Mouse (Mus musculus): ENCODE results near the gene Ppp1r18. TPM values are rescaled to one million over a fixed set of nuclear protein-coding genes. Genes with fewer than 3 reads are reported as not detected.
A peak's percentile ranks its signal among the peaks of the same experiment; 100 is the strongest.

Ppp1r18 gene
- polyA plus RNA-seq (2012; fragmentation: generic; extraction: Trizol): 46.2 TPM

DNA sequence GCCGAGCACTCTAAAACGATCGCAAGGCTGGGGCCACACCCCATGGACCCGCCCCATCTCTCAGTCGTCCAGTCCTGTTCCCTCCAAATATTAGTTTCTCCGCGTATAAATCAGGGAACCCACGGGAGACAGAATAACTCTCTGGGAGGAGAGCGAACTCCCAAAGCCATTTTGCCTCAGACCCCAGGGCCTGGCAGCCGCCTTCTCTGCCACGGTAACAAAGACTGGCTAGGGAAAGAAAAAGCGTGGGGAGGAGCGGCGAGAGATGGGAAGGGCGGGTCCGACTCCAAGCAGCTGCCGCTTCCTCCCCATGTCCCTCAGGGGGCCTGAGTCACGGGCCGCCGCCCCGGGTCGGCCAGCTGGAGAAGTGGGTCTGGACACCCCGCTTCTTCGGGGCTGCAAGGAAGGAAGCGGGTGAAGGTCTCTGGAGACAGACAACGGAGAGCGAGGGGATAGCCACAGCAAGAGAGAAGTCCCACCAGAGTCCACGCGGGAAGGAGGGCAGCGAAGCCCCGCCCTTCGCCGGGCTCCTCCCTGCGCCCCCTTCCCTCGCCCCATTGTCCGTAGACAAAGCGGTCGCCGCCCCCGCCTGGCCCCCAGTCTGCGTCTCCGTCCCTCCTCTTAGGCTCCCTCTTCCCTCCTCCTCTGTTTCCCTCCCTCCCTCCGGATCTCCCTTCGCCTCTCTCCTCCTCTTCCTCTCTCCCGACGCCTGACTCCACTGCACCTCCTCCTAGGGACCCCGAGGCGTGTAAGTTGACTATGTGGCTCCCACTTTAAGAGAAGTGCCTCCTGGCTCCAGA, at the start of gene Ppp1r18:
Gene Ppp1r18 (plus strand): TSS at position 113 of the 800 bp plus-strand sequence.
- no peak for TF ChIP-seq TCF12 (IDR thresholded peaks at IDR 0.05; ENCODE audit: insufficient read depth, poor library complexity, severe bottlenecking)
- TF ChIP-seq USF1 (IDR thresholded peaks at IDR 0.05; ENCODE audit: low read depth): no peak
- no peak for TF ChIP-seq MAX (IDR thresholded peaks at IDR 0.05; ENCODE audit: low read depth)
- peak in 2 of 3 experiments; percentile 75 to 90 for TF ChIP-seq MYOD1 (IDR thresholded peaks at IDR 0.05; ENCODE audit: control insufficient read depth in 1 of 3, insufficient read length in 2 of 3, low read depth in 2 of 3)
- TF ChIP-seq MYOG (IDR thresholded peaks at IDR 0.05; ENCODE audit: control insufficient read depth in 1 of 3, insufficient read depth in 1 of 3, insufficient read length in 2 of 3, low read depth in 2 of 3): peak; percentile 25 to 93 (median 57)
- TF ChIP-seq TCF3 (IDR thresholded peaks at IDR 0.05; ENCODE audit: insufficient read length, low read depth): peak; percentile 44
- TF ChIP-seq CEBPB (IDR thresholded peaks at IDR 0.05; ENCODE audit: insufficient read depth, poor library complexity, severe bottlenecking): no peak
- TF ChIP-seq POLR2AphosphoS2 (IDR thresholded peaks at IDR 0.05; ENCODE audit: insufficient read length, low read depth): peak; percentile 66
- no peak for TF ChIP-seq E2F4 (IDR thresholded peaks at IDR 0.05; ENCODE audit: insufficient read depth)
- TF ChIP-seq POLR2A (IDR thresholded peaks at IDR 0.05; ENCODE audit: insufficient read length, low read depth): peak; percentile 60
- TF ChIP-seq SRF (IDR thresholded peaks at IDR 0.05; ENCODE audit: control insufficient read depth, insufficient read length, low read depth): no peak
- no peak for TF ChIP-seq REST (IDR thresholded peaks at IDR 0.05; ENCODE audit: insufficient read depth, insufficient read length)
- Histone ChIP-seq H3K36me3 (ENCODE audit: control insufficient read depth, insufficient read depth) (no peaks in the 10 kb centered on the region), H3K4me2 (ENCODE audit: low read depth) (peak within 1 kb of the TSS; percentile 99), H3ac (ENCODE audit: control insufficient read depth, insufficient read length) (peak within 1 kb of the TSS; percentile 64), H3K79me2 (ENCODE audit: control insufficient read depth, insufficient read depth) (peaks cover 42% of the 10 kb centered on the region), H3K4me3 (peak within 1 kb of the TSS; percentile 90), H3K27me3 (ENCODE audit: control insufficient read depth, insufficient read depth, insufficient read length) (no peaks in the 10 kb centered on the region)

DNA sequence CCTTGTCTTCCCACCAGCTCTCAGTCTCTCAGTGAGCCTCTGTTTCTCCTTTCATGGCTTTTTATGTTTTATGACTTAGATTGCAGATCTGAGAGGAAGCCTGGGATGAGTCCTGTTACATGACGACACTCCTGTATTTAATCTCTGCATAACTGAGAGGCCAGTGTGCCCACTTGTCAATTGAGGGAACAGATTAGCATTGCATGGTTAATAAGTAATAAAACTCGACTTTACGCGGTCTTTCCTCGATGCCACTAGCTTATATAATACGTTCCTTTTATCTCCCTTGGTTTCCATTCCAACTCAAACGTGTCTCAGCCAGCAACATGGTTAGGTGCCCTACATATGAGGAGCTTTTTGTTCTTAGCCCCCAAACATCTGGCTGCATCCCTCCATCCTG, 49.6 kb upstream of the Ppp1r18 start:
- Histone ChIP-seq H3ac (ENCODE audit: control insufficient read depth, insufficient read length) (no peak overlapping the region), H3K27me3 (ENCODE audit: control insufficient read depth, insufficient read depth, insufficient read length) (no peaks in the 10 kb centered on the region), H3K79me2 (ENCODE audit: control insufficient read depth, insufficient read depth) (no peaks in the 10 kb centered on the region), H3K4me3 (no peak overlapping the region), H3K4me2 (ENCODE audit: low read depth) (peak overlapping the region; percentile 3), H3K36me3 (ENCODE audit: control insufficient read depth, insufficient read depth) (no peaks in the 10 kb centered on the region)
- TF ChIP-seq E2F4 (IDR thresholded peaks at IDR 0.05; ENCODE audit: insufficient read depth): no peak
- no peak for TF ChIP-seq TCF12 (IDR thresholded peaks at IDR 0.05; ENCODE audit: insufficient read depth, poor library complexity, severe bottlenecking)

DNA sequence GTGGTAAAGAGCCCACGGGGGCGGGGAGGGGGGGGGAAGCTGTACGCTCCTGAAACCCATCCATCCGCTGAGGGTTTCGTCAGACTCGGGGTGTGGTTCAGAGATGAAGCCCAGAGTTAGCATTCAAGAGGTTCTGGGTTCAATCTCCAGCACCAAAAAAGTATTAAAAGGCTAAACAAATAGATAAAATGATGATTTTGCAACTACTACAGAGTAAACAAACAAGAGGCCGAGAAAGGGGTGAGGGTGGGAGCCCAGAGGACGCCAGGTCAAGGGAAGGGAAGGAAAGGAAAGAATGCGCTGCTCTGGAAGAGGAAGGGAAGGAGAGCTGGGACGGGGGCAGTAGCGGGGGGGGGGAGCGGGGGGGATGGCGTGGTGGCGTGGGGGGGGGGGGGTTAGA, 48.7 kb upstream of the Ppp1r18 start:
- TF ChIP-seq E2F4 (IDR thresholded peaks at IDR 0.05; ENCODE audit: insufficient read depth) (no peak), TCF12 (IDR thresholded peaks at IDR 0.05; ENCODE audit: insufficient read depth, poor library complexity, severe bottlenecking) (no peak), SRF (IDR thresholded peaks at IDR 0.05; ENCODE audit: control insufficient read depth, insufficient read length, low read depth) (no peak), REST (IDR thresholded peaks at IDR 0.05; ENCODE audit: insufficient read depth, insufficient read length) (no peak), MYOD1 (IDR thresholded peaks at IDR 0.05; ENCODE audit: control insufficient read depth in 1 of 3, insufficient read length in 2 of 3, low read depth in 2 of 3) (no peak), CEBPB (IDR thresholded peaks at IDR 0.05; ENCODE audit: insufficient read depth, poor library complexity, severe bottlenecking) (no peak), POLR2A (IDR thresholded peaks at IDR 0.05; ENCODE audit: insufficient read length, low read depth) (no peak), TCF3 (IDR thresholded peaks at IDR 0.05; ENCODE audit: insufficient read length, low read depth) (no peak), MAX (IDR thresholded peaks at IDR 0.05; ENCODE audit: low read depth) (no peak), USF1 (IDR thresholded peaks at IDR 0.05; ENCODE audit: low read depth) (no peak), POLR2AphosphoS2 (IDR thresholded peaks at IDR 0.05; ENCODE audit: insufficient read length, low read depth) (no peak), MYOG (IDR thresholded peaks at IDR 0.05; ENCODE audit: control insufficient read depth in 1 of 3, insufficient read depth in 1 of 3, insufficient read length in 2 of 3, low read depth in 2 of 3) (no peak)
- no peak overlapping the region for H3ac ChIP-seq (ENCODE audit: control insufficient read depth, insufficient read length)
- H3K36me3 ChIP-seq (ENCODE audit: control insufficient read depth, insufficient read depth): no peaks in the 10 kb centered on the region
- H3K4me2 ChIP-seq (ENCODE audit: low read depth): no peak overlapping the region
- H3K27me3 ChIP-seq (ENCODE audit: control insufficient read depth, insufficient read depth, insufficient read length): no peaks in the 10 kb centered on the region
- H3K4me3 ChIP-seq: no peak overlapping the region
- H3K79me2 ChIP-seq (ENCODE audit: control insufficient read depth, insufficient read depth): peaks cover 1% of the 10 kb centered on the region

DNA sequence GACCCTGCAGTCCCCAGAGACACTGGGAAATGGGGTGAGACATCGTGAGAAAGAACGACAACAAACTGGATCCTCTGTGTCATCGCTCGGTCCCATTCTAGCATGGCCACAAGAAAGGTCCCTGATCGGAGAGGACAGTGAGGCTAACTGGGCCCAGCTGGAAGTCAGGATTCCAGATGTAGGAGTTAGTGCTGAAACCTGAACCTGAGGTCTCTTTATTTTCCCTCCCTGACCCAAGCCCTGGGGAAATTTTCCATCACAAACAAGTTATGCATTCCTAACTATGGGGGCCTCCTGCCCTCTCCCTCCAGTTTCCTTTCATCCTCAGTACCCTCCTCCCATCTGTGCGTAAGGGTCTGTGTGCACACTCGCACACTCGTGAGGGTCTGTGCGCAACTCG, 48.2 kb upstream of the Ppp1r18 start:
- TF ChIP-seq TCF3 (IDR thresholded peaks at IDR 0.05; ENCODE audit: insufficient read length, low read depth) (no peak), MAX (IDR thresholded peaks at IDR 0.05; ENCODE audit: low read depth) (no peak), E2F4 (IDR thresholded peaks at IDR 0.05; ENCODE audit: insufficient read depth) (no peak), MYOG (IDR thresholded peaks at IDR 0.05; ENCODE audit: control insufficient read depth in 1 of 3, insufficient read depth in 1 of 3, insufficient read length in 2 of 3, low read depth in 2 of 3) (no peak), REST (IDR thresholded peaks at IDR 0.05; ENCODE audit: insufficient read depth, insufficient read length) (no peak), USF1 (IDR thresholded peaks at IDR 0.05; ENCODE audit: low read depth) (no peak), POLR2AphosphoS2 (IDR thresholded peaks at IDR 0.05; ENCODE audit: insufficient read length, low read depth) (no peak), POLR2A (IDR thresholded peaks at IDR 0.05; ENCODE audit: insufficient read length, low read depth) (no peak), SRF (IDR thresholded peaks at IDR 0.05; ENCODE audit: control insufficient read depth, insufficient read length, low read depth) (no peak), TCF12 (IDR thresholded peaks at IDR 0.05; ENCODE audit: insufficient read depth, poor library complexity, severe bottlenecking) (no peak), CEBPB (IDR thresholded peaks at IDR 0.05; ENCODE audit: insufficient read depth, poor library complexity, severe bottlenecking) (no peak)
- H3K4me2 ChIP-seq (ENCODE audit: low read depth): no peak overlapping the region

More for the DNA sequence above, 48.2 kb upstream of the Ppp1r18 start:
- Histone ChIP-seq H3ac (ENCODE audit: control insufficient read depth, insufficient read length) (no peak overlapping the region), H3K79me2 (ENCODE audit: control insufficient read depth, insufficient read depth) (peaks cover 7% of the 10 kb centered on the region), H3K27me3 (ENCODE audit: control insufficient read depth, insufficient read depth, insufficient read length) (no peaks in the 10 kb centered on the region), H3K4me3 (no peak overlapping the region), H3K36me3 (ENCODE audit: control insufficient read depth, insufficient read depth) (no peaks in the 10 kb centered on the region)
